Mouse (Mus musculus): Measurements from ENCODE around the gene Cpeb4. TPM values are rescaled to one million over a fixed set of nuclear protein-coding genes. Genes with fewer than 3 reads are reported as not detected.

Cpeb4 gene
- total and polyA plus RNA-seq, 3 experiments: 15.3 to 97.3 (median 83.4) TPM

GRCm38 (mm10) chr11:31984786-31985185, 112.8 kb downstream of the Cpeb4 start:
- Histone ChIP-seq H3K9ac (ENCODE audit: low read depth, low read length) (no peak overlapping the region), H3K27me3 (ENCODE audit: control insufficient read depth, insufficient read depth, low read length) (no peaks in the 10 kb centered on the region), H3K4me3 (no peak overlapping the region), H3K4me1 (ENCODE audit: control insufficient read depth, insufficient read depth, low read length) (no peaks in the 10 kb centered on the region), H3K27ac (no peak overlapping the region), H3K79me2 (replicated peaks; ENCODE audit: control insufficient read depth, insufficient read depth, low read length) (no peaks in the 10 kb centered on the region), H3K36me3 (ENCODE audit: control insufficient read depth, insufficient read depth, low read length) (no peaks in the 10 kb centered on the region)
- DNase-seq: no peak
- TF ChIP-seq CTCF (IDR thresholded peaks at IDR 0.05): no peak
- no peak for TF ChIP-seq EP300 (IDR thresholded peaks at IDR 0.05; ENCODE audit: insufficient read depth, low read depth, low read length)
- TF ChIP-seq POLR2A (IDR thresholded peaks at IDR 0.05; ENCODE audit: insufficient read depth, low read depth, low read length): no peak
- intact Hi-C loops (cut with DNase I): no loop called here
- 41% methylated on average over 2 of the region's 2 CpGs for WGBS

Other genes with a start within 250 kb of the Cpeb4 start
- 100 to 1,000 TPM; 125 to 140 TPM for gene Bod1, start 200.3 kb upstream of the Cpeb4 start, total RNA-seq (2021)
- gene Bod1, start 200.3 kb upstream of the Cpeb4 start, polyA plus RNA-seq (2012; rRNA removed): 105 and 181 TPM in 2 replicates
- not detected for gene 4930524B15Rik, start 93.4 kb downstream of the Cpeb4 start, total RNA-seq (2021)
- gene 4930524B15Rik, start 93.4 kb downstream of the Cpeb4 start, polyA plus RNA-seq (2012; rRNA removed): not detected in 2 replicates
- 1 to 10 TPM in 1 of 2 experiments, under 1 TPM in 1; 0.76 to 1.4 TPM for gene Nsg2, start 128.3 kb downstream of the Cpeb4 start, total RNA-seq (2021)
- 1.1 and 1.2 TPM in 2 replicates for gene Nsg2, start 128.3 kb downstream of the Cpeb4 start, polyA plus RNA-seq (2012; rRNA removed)

Measured in heart, adult 2 months (tissue).